Mouse (Mus musculus) kidney, adult 2 months (tissue): ENCODE measurements around the gene Zyg11b. TPM values are rescaled to one million over a fixed set of nuclear protein-coding genes. Genes with fewer than 3 reads are reported as not detected.
A peak's percentile ranks its signal among the peaks of the same experiment; 100 is the strongest.

ENCODE experiments used
- DNase-seq: peaks from one replicate; pipeline ENCODE4 v3.0.0; 2021
- H3K27ac ChIP-seq: fragments of 200-500 bp; 2 replicates; pipeline ENCODE4 v1.5.1; 2012; ENCODE audit warnings: low read depth, low read length, control low read depth, inconsistent platforms; ENCODE audit not compliant: insufficient read depth
- H3K27me3 ChIP-seq: fragments of 200-500 bp; replicated peaks from 2 replicates; pipeline ENCODE4 v1.6.1; 2012; ENCODE audit warnings: mild to moderate bottlenecking, moderate library complexity, low read length, inconsistent platforms; ENCODE audit not compliant: control insufficient read depth, insufficient read depth
- H3K36me3 ChIP-seq: fragments of 200-500 bp; 2 replicates; pipeline ENCODE4 v1.6.1; 2012; ENCODE audit warnings: mild to moderate bottlenecking, moderate library complexity, low read length, inconsistent platforms; ENCODE audit not compliant: control insufficient read depth, insufficient read depth
- H3K4me1 ChIP-seq: fragments of 200-500 bp; 2 replicates; pipeline ENCODE4 v1.6.1; 2011; ENCODE audit warnings: low read length; ENCODE audit not compliant: control insufficient read depth, insufficient read depth
- H3K4me3 ChIP-seq: fragments of 200-500 bp; 2 replicates; pipeline ENCODE4 v1.5.1; 2011; ENCODE audit warnings: mild to moderate bottlenecking, low read depth, low read length, control low read depth; ENCODE audit not compliant: insufficient read depth
- CTCF ChIP-seq: fragments of 200-500 bp; conservative IDR thresholded peaks from 2 replicates; pipeline ENCODE4 v1.5.1; 2011; ENCODE audit warnings: low read depth, mild to moderate bottlenecking, control low read depth, low read length, moderate library complexity, mixed read lengths; ENCODE audit not compliant: insufficient read depth, insufficient read length
- POLR2A ChIP-seq: fragments of 200-500 bp; IDR thresholded peaks from one replicate; pipeline ENCODE4 v1.6.1; 2011; ENCODE audit warnings: low read depth, low read length, control low read depth
- WGBS: fragments of 180-500 bp; shearing (Covaris S2); methylation state at CpG from one replicate; pipeline ENCODE4 v1.1.7; 2018; 5-methylcytosine and 5-hydroxymethylcytosine counted together
- polyA plus RNA-seq: library from polyadenylated mRNA; depleted of rRNA; stranded (reverse); fragments of >200 nt; gene quantifications from 2 replicates; pipeline ENCODE4 v1.2.3, GENCODE M21; 2012

The Zyg11b gene
- polyA plus RNA-seq, 1 experiment: 9.5 TPM

DNA sequence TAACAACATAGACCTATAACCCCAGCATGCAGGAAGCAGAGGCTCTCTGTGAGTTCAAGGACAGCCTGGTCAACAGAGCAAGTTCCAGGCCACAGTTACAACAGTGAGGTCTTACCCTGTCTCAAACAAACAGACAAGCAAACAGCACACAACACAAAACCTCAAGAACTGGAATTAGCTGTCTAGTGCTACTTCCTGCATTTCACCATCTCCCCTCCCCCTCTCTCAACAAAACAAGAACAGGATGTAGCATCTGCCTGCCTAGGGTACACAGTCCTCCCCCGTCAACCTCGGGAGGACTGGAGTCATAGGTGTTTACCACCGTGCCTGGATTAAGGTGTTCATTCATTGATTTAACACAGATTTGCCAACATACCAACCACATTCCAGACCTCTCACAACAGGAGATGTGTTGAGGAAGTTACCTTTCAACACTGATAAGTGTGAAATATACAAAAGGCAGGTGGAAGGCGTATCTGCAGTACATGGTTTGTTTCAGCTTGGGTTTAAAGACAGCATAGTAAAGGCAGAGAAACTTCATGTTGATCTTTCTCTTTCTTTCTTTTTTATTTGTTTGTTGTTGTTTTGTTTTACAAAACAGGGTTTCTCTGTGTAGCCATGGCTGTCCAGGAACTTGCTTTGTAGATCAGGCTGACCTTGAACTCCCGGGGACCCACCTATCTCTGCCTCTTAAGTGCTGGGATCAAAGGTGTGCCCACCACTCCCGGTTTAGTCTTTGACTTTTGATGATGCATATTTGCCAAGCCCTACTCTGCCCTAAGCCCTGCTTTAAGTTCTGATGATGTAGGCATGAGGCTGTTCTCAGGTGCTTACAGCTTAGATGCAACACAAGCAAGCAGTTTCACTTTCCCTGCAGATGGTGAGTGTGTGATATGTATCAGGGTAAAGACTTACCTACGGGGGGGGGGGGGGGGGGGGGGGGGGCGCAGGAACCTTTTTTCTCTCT lies 18.0 kb upstream of the Zyg11b start:
- H3K36me3 ChIP-seq: no peaks in the 10 kb centered on the region
- TF ChIP-seq POLR2A (no peak), CTCF (no peak)
- H3K27me3 ChIP-seq: no peaks in the 10 kb centered on the region
- DNase-seq: peak; percentile 14
- no peak overlapping the region for H3K27ac ChIP-seq
- no peaks in the 10 kb centered on the region for H3K4me1 ChIP-seq
- no peak overlapping the region for H3K4me3 ChIP-seq
- WGBS: 52% methylated on average over 8 of the region's 8 CpGs

DNA sequence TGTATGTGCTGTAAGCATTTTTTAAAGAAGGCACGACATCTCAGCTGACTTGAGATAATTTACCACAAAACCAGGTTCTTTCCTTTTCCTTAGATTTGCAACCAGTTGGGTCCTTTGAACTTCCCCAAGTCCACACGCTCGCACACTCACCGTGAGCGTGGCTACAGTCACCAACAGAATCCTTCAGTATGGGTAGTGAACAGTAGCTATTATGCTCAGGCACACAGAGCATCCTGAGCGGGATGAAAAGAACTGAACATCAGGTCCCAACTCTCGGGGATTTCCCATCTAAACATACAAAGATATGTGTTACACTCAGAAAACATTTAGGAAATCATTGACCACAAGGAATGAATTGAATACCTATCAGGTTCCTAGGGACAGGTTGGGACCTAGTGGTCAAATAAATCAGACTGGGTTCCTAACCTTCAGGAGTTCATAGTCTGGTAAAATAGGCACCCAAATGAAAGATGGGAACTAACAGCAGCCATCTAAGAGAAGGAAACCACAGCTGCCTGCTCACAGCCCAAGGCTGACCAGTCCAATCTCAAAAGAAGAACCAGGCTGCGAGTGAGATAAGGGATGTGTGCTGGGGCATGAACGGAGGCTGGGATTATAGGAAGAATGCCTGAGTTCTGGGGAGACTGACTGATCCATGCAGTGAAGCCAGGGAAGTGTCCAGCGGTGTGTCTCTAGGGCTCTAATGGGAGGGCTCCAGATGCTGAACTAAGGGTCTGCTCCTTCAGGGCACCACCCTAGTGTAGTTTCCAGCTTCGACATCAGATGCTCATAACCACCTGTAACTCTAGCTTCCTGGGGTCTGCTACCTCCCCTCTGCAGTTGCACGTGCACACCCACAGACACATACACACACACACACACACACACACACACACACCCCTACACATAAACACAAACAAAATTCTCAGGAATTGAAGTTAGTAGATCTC lies 17.0 kb upstream of the Zyg11b start:
- H3K27ac ChIP-seq: no peak overlapping the region
- DNase-seq: no peak

DNA sequence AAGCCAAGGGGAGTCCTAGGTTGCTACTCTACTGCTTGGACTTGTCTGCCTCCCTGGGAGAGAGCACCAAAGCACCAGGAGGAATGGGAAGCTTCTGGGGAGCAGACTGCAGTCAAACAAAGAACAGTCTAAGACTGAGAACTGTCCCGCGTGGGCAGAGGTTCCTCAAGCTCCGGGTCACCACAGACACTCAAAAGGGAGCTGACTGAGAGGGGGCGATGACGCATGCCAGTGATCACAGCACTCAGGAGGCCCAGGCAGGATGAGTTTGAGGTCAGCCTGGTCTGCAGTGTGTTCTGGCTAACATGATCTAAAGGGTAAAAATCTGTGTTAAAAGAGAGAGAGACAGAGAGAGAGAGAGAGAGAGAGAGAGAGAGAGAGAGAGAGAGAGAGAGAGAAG lies 13.1 kb upstream of the Zyg11b start:
- WGBS: 53% methylated on average over 5 of the region's 5 CpGs

More for the DNA sequence above, 17.0 kb upstream of the Zyg11b start:
- Histone ChIP-seq H3K4me3 (no peak overlapping the region), H3K4me1 (no peaks in the 10 kb centered on the region), H3K36me3 (no peaks in the 10 kb centered on the region), H3K27me3 (no peaks in the 10 kb centered on the region)
- TF ChIP-seq CTCF: no peak
- no peak for TF ChIP-seq POLR2A
- WGBS: 78% methylated on average over 12 of the region's 12 CpGs

DNA sequence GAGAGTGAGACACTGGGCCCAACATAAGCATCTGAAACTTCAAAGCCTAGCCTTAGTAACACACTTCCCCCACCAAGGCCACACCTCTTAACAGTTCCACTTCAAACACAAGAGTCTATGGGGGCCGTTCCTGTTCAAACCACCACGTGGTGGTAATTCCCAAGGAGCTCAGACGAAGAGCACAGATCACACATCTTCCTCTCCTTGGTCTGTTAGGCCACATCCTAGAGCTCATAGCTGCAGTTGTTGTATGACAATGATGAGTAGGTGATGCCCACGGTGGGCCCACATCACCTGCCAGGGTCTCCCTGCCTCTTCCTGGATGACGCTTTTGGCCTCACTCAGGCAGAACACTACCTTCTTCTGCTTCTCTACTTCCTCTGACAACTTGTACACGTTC lies 9.8 kb upstream of the Zyg11b start:
- H3K36me3 ChIP-seq: no peaks in the 10 kb centered on the region
- H3K27me3 ChIP-seq: no peaks in the 10 kb centered on the region
- DNase-seq: no peak
- TF ChIP-seq POLR2A: no peak
- TF ChIP-seq CTCF: no peak
- no peak overlapping the region for H3K27ac ChIP-seq
- H3K4me3 ChIP-seq: no peak overlapping the region
- WGBS: 61% methylated on average over 6 of the region's 6 CpGs
- no peaks in the 10 kb centered on the region for H3K4me1 ChIP-seq

More for the DNA sequence above, 13.1 kb upstream of the Zyg11b start:
- Histone ChIP-seq H3K4me1 (no peaks in the 10 kb centered on the region), H3K36me3 (no peaks in the 10 kb centered on the region), H3K4me3 (no peak overlapping the region), H3K27me3 (no peaks in the 10 kb centered on the region), H3K27ac (no peak overlapping the region)
- DNase-seq: no peak
- TF ChIP-seq CTCF: no peak
- no peak for TF ChIP-seq POLR2A

DNA sequence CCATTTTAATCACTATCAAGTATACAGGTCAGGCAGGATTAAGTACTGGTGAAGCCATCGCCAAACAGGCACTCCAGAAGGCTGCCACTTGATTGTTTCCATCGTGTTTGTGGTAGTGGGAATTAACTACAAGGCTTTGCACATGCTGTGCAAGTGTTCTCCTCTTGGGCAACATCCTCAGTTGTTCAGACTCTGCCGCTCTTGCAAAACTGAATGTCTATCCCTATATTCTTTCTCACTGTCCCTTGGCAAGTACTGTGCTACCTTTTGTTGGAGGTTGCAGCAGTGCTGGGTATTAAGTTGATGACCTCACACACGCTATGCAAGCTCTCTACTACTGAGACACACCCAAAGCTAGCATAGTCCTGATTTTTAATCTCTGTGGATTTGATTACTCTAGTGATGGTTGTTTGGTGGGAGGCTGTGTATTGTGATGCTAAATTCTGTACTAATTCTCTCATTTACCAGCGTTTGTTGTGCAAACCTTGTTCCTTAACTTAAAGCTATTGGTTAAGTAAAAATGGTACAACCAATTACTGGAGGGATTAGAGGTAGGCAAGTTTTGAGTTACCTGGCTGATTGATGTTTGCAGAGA lies 1.5 kb upstream of the Zyg11b start:
- H3K27me3 ChIP-seq: no peaks in the 10 kb centered on the region
- DNase-seq: no peak
- no peak overlapping the region for H3K27ac ChIP-seq
- WGBS: 87% methylated on average over 5 of the region's 5 CpGs
- H3K4me1 ChIP-seq: peaks cover 7% of the 10 kb centered on the region
- no peak overlapping the region for H3K4me3 ChIP-seq
- TF ChIP-seq CTCF (no peak), POLR2A (no peak)
- H3K36me3 ChIP-seq: no peaks in the 10 kb centered on the region

DNA sequence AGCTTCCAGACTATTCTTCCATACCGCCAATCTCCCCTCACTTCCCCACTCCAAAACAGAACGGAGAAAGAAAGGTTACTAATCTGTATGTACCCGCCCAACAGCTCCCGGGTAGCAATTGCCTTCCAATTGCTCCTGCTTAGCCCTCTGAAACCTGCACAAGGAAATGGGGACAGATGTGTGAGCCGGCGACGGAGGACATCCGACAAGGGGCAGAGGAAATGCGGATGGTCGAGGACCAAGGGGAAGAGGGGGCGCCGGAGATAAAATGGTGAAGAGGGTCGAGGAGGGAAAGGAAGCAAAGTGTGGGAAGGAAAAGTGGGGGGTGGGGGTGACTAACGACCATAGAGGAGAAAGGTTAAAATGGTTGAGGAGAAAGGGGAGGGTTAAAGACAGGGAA lies 630 bp downstream of the Zyg11b start:
- Histone ChIP-seq H3K36me3 (no peaks in the 10 kb centered on the region), H3K27ac (peak overlapping the region; percentile 67), H3K4me3 (peak overlapping the region; percentile 60), H3K4me1 (peaks cover 7% of the 10 kb centered on the region), H3K27me3 (no peaks in the 10 kb centered on the region)
- no peak for TF ChIP-seq CTCF
- no peak for TF ChIP-seq POLR2A
- under 1% methylated on average over 14 of the region's 14 CpGs for WGBS
- DNase-seq: peak; percentile 9
